Mouse (Mus musculus) left cerebral cortex, postnatal 10 days (tissue): ENCODE measurements at regions not wholly inside any gene's neighbourhood (a gene's known extent, or its start where the extent isn't known, plus 50 kb on each side); places are given as distances from the start of the nearest gene placed in this dataset.

Experiments
- DNase-seq, 2 experiments: peaks; one replicate each; pipeline ENCODE4 v3.0.0; 2021 to 2022; ENCODE audit warnings: low spot score in 2 of 2, mixed read lengths in 1 of 2; ENCODE audit errors: extremely low spot score in 1 of 2
- intact Hi-C: fragments of 180-260 bp; cut with DNase I; formaldehyde crosslinking; loops from one replicate; pipeline ENCODE4 v1.15.1; 2025

- intact Hi-C loops: no loop called here
Observed at GRCm38 (mm10) chrX:14960294-14960693, 749.3 kb downstream of the H2al1n start.

DNA sequence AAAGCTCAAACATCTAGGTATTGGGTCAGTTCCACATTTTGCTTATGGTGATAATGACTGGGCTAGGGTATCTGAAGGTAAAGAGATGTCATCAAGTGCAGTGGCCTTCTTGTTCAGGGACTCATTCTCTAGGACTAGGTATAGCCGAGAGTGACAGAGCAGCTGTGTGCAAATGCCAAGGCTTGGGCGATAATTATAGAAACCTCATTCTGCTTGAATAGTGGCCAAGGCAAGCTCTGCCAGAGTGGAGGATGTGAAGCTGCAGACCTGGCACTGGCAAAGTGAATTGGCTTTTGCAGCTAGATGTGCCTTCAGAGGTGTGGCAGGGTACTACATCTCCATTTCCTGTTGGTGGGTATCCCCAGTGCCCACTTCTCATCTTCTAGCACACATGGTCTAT is 796.1 kb downstream of the H2al1n start:
- intact Hi-C loops: no loop called here
- peak in 1 of 2 experiments; percentile 0 for DNase-seq

More at GRCm38 (mm10) chrX:14960294-14960693, 749.3 kb downstream of the H2al1n start:
- no peak for DNase-seq
